Mouse (Mus musculus): Measurements from ENCODE around the gene Nlrc5. TPM values are rescaled to one million over a fixed set of nuclear protein-coding genes. Genes with fewer than 3 reads are reported as not detected.

Gene Nlrc5
- total RNA-seq, 2 experiments from 2014 or later: 0.77 to 10.7 TPM

GRCm38 (mm10) chr8:94453868-94454488, 19.8 kb downstream of the Nlrc5 start:
- ATAC-seq (replicated peaks; ENCODE audit: low FRiP score, poor library complexity, severe bottlenecking): no peak

DNA sequence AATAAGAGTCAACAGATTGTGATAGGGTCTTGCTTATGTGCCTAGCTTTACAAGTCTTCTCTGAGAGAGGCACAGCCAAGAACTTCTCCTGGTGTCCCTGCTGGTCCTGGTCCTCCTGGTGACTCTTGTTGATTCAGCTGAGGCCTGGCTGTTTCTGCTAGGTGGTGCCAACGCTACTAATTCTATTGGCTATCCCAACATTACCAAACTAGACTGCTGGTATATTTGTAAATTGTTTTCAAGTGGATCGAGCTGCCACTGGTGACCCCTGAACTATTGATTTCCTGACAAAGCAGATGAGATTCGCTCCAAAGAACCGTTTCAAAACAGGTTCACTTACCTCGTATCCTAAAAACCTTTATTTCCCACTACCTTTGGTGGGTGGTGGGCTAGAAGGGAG, 20.7 kb downstream of the Nlrc5 start:
- ATAC-seq (replicated peaks; ENCODE audit: low FRiP score, poor library complexity, severe bottlenecking): no peak

DNA sequence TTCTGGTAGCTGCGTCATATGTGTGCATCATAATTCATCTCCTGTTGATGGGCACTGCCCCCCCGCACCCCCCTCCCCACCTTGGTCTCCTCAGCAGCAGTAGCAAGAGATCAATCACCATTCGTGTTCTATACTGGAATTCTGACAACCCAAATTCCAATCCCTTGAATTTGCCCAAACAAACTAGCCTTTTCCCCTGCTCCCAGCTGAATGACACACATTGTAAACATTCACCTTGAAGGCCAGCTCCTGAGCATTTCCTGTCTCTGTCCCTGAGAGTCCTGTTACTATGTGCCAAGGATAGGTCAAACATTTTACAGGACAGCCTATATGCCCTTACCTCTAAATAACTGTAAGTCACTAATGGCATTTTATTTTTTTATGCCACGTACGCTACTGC, 21.9 kb downstream of the Nlrc5 start:
- no peak for ATAC-seq (replicated peaks; ENCODE audit: low FRiP score, poor library complexity, severe bottlenecking)

GRCm38 (mm10) chr8:94458567-94458966, 24.4 kb downstream of the Nlrc5 start:
- no peak for ATAC-seq (replicated peaks; ENCODE audit: low FRiP score, poor library complexity, severe bottlenecking)

GRCm38 (mm10) chr8:94469656-94470055, 35.5 kb downstream of the Nlrc5 start:
- no peak for ATAC-seq (replicated peaks; ENCODE audit: low FRiP score, poor library complexity, severe bottlenecking)

DNA sequence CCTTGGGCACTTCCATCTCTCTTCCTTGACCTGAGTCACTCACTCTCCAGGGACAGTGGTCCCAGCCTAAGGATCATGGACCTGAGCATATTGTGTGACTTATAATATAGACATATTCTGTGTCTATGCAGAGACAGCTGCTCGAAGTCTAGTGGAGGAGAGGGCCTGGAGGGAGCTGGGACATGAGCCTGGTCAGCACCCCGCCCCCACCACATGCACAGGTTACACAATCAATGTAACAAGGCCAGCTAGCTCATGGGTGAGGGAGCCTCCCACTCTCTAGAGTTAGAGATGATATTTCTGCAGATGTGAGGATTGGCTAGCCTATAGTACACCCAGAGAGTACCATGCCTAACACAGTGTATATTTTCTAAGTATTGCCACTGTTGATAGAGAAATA, 36.6 kb downstream of the Nlrc5 start:
- no peak for ATAC-seq (replicated peaks; ENCODE audit: low FRiP score, poor library complexity, severe bottlenecking)

DNA sequence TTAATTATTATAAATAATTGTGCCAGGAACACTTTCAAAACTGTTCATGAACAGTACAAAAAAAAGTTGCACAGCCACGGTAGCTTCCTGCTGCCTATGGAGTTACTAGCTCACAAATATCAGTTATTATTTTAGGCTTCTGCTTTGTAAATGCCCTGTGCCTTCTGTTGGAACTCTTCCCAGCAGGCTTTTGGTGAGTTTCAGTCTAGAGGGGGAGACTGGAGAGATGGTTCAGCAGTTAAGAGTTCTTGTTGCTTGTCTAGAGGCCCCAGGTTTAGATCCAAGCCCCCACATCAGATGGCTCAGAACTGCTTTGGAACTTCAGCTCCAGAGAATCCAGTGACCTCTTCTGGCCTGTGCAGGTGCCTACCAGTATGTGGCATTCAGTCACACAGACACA, 37.1 kb downstream of the Nlrc5 start:
- ATAC-seq (replicated peaks; ENCODE audit: low FRiP score, poor library complexity, severe bottlenecking): no peak

DNA sequence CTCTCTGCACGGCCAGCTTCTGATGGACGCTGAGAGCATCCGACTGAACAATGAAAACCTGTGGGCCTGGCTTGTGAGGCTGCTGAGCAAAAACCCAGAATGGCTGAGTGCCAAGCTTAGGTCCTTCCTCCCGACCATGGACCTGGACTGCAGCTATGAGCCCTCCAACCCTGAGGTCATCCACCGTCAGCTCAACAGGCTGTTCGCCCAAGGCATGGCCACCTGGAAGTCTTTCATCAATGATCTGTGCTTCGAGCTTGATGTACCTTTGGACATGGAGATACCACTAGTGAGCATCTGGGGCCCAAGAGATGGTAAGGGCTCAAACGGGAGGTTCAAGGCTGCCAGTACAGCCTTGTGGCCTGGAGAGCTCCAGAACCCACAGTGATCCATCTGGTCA, 38.6 kb downstream of the Nlrc5 start:
- no peak for ATAC-seq (replicated peaks; ENCODE audit: low FRiP score, poor library complexity, severe bottlenecking)

- ATAC-seq (replicated peaks; ENCODE audit: low FRiP score, poor library complexity, severe bottlenecking): no peak
These were observed 39.3 kb downstream of the Nlrc5 start for GRCm38 (mm10) chr8:94473431-94473830.

DNA sequence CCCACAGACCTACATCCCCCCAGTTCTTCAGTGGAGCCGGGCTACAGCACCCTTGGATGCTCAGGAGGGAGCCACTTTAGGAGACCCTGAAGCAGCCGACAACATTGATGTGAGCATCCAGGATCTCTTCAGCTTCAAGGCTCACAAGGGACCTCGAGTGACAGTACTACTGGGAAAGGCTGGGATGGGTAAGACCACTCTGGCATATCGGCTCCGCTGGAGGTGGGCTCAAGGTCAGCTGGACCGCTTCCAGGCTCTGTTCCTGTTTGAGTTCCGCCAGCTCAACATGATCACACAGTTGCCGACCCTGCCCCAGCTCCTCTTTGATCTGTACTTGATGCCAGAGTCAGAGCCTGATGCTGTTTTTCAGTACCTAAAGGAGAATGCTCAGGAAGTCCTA, 41.6 kb downstream of the Nlrc5 start:
- no peak for ATAC-seq (replicated peaks; ENCODE audit: low FRiP score, poor library complexity, severe bottlenecking)

DNA sequence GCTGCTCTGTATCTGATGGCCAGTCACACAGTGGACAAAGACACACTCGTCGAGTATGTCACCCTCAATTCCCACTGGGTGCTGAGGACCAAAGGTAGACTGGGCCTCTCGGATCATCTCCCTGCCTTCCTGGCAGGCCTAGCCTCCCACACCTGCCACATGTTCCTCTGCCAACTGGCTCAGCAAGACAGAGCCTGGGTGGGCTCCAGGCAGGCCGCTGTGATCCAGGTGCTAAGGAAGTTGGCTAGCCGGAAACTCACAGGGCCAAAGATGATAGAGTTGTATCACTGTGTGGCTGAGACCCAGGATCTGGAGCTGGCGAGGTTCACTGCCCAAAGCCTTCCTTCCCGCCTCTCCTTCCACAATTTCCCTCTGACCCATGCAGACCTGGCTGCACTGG, 42.7 kb downstream of the Nlrc5 start:
- no peak for ATAC-seq (replicated peaks; ENCODE audit: low FRiP score, poor library complexity, severe bottlenecking)

- ATAC-seq (replicated peaks; ENCODE audit: low FRiP score, poor library complexity, severe bottlenecking): no peak
These were observed 47.9 kb downstream of the Nlrc5 start for GRCm38 (mm10) chr8:94482051-94482450.

- no peak for ATAC-seq (replicated peaks; ENCODE audit: low FRiP score, poor library complexity, severe bottlenecking)
These were observed 51.1 kb downstream of the Nlrc5 start for GRCm38 (mm10) chr8:94485288-94485687.

GRCm38 (mm10) chr8:94485882-94486281, 51.7 kb downstream of the Nlrc5 start:
- no peak for ATAC-seq (replicated peaks; ENCODE audit: low FRiP score, poor library complexity, severe bottlenecking)

- no peak for ATAC-seq (replicated peaks; ENCODE audit: low FRiP score, poor library complexity, severe bottlenecking)
These were observed 53.9 kb downstream of the Nlrc5 start for GRCm38 (mm10) chr8:94488016-94488415.

DNA sequence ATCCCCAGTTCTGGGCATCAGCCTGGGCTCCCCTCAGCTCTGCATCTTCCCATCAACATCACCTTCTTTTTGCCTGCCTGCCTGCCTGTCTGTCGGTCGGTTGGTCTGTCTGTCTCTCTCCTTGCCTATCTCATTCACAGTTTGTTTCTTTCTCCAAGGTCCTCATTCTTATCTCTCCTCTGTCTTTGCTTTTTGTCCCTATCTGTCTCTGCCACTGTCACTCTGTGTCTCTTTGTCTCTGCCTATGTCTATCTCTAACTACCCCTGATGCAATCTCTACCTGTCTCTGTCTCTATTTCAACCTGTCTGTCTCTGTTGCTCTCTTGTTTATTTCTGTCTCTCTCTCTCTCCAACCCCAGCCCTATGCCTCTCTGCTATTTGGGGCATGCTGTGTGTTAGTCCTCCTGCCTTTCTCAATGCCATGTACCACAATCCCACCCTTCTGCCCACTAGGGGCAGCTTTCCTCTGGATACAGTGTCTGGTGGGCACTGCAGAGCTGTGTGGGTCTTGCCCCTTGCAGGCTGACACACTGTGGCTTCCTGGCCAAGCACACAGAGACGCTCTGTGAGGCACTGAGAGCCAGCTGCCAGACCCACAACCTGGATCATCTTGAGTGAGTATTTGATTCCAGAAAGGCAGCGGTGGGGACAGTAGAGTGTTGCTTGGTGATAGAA, 55.8 kb downstream of the Nlrc5 start:
- ATAC-seq (replicated peaks; ENCODE audit: low FRiP score, poor library complexity, severe bottlenecking): no peak

DNA sequence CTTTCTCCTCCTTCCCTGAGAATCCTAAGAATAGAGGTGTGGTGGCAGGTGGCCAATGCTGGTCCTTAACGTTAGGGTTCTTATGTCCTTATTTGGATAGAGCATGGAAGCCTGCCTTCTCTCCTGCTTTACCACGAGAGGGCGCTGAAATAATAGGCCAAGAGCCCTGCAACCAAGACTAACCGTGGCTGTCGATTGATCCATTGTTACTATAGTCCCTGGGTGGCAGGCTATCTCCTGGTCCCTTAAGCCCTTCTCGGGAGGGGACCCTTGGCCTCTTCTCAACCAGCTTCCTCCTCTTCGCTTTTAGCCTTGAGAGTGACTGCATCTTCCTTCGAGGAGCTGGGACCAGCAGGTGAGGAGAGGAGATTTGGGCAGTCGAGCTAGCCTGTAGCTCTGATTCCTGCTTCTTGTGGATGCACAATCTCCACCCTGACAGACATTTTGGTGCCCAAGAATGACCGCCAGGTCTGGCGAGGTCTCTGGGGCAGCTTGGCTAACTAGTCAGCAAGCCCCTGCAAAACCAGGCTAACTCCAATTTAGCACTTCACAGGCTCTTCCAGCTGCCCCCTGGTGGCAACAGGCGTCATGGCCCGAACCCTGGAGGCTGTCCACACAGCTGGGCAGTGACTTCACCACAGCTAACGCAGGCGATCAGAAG, 58.0 kb downstream of the Nlrc5 start:
- ATAC-seq (replicated peaks; ENCODE audit: low FRiP score, poor library complexity, severe bottlenecking): peak; percentile 82

DNA sequence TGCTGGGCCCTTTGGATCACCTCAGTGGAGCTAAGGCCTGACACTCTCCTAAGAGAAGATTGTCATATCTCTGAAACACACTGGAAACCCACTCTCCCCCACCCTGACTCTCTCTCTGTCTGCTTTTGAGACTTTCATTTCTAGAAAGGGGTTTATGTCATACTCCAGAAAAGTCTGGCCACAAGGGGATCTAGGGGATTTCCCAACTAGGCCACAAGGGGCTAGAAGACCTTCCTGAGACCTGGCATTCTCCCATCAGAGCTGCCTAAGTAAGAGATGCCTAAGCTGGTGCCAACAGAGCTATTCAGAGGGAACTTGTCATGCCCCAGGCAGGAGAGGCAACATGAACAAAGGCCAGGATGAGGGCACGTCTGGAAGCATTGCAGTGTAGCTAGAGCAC, 59.1 kb downstream of the Nlrc5 start:
- no peak for ATAC-seq (replicated peaks; ENCODE audit: low FRiP score, poor library complexity, severe bottlenecking)

DNA sequence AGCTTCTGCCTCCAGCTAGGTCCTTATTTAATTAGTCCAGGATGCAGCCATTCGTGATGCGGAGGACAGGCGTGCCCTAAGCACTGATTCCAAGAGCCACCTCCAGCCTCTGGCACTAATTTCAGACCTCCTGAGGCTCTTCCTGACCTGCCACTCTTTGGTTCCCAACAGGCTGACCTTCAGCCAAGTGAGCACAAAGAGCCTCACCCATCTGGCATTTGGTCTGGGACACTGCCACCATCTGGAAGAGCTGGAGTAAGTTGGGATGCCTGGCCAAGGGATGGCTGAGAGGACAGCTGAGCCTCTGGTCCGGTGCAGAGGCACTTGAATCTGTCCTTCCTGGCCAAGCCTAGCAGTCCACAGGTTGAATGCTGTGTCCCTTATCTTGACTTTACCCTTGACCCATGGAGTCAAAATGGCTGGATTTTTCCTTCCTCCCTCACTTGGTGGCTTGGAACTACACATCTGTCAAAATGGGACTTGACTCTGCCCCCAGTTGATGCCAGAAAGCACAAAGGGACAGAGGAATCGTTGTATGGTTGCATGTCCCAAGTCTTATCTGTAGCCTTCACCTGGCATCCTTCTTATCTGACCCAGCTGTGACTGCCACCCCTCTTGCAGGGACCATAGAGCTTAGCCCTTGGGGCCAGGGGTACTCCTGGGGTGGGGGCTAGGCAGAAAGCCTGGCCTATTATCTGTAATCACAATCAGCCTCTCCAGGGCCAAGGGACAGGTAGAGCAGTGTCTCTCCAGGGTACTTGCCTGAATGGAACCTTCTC, 81.5 kb downstream of the Nlrc5 start:
- ATAC-seq (replicated peaks; ENCODE audit: low FRiP score, poor library complexity, severe bottlenecking): peak; percentile 49

DNA sequence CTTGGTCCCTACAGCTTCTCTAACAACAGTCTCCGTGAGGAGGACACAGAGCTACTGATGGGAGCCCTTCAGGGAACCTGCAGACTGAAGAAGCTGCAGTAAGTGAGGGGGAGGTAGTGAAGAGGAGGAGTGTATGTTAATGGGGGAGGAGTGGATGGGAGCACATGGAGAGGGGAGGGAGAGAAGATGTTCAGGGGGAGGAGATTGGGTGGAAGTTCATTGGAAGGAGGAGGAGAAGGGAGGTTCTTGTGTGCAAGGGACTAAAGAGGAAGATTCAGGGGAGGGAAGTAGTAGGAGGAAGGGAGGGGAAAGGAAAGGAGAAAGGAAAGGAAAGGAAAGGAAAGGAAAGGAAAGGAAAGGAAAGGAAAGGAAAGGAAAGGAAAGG, 82.0 kb downstream of the Nlrc5 start:
- no peak for ATAC-seq (replicated peaks; ENCODE audit: low FRiP score, poor library complexity, severe bottlenecking)

DNA sequence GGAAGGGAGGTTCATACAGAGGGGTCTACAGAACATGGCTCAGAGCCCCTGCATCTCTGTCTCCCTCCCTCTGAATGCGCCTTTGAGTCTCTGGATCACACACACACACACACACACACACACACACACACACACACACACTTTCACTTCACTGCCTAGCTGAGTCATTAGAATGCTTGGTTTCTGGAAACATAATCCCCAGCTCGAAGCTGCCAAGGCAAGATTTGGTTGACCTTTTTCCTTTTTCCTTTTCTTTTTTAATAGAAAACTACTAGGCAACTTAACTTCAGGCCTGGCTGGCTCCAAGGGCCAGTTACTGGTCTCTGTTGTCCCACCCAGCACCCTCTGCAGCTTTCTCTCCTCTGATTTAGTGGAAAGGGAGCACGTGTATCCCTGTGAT, 82.6 kb downstream of the Nlrc5 start:
- no peak for ATAC-seq (replicated peaks; ENCODE audit: low FRiP score, poor library complexity, severe bottlenecking)
